Mouse (Mus musculus) E14TG2a.4 (cell line): Measurements from ENCODE around the gene St6galnac1.

Experiments
- H3K27me3 ChIP-seq: 2 replicates; pipeline ENCODE4 v1.6.1; 2014; ENCODE audit warnings: low read length, control low read depth; ENCODE audit not compliant: insufficient read depth
- H3K36me3 ChIP-seq: 2 replicates; pipeline ENCODE4 v1.6.1; 2014; ENCODE audit warnings: low read length, control low read depth; ENCODE audit not compliant: insufficient read depth
- H3K4me1 ChIP-seq: replicated peaks from 2 replicates; pipeline ENCODE4 v1.6.1; 2014; ENCODE audit warnings: low read depth, low read length, control low read depth
- H3K4me3 ChIP-seq: replicated peaks from 2 replicates; pipeline ENCODE4 v1.5.1; 2014; ENCODE audit warnings: mild to moderate bottlenecking, low read length
- H3K9me3 ChIP-seq: 2 replicates; pipeline ENCODE4 v1.6.1; 2014; ENCODE audit warnings: low read length, control low read depth
- CTCF ChIP-seq: conservative IDR thresholded peaks from 2 replicates; pipeline ENCODE4 v1.5.1; 2014; ENCODE audit warnings: low read length
- NANOG ChIP-seq: IDR thresholded peaks from 2 replicates; pipeline ENCODE4 v1.6.1; 2014; ENCODE audit warnings: borderline replicate concordance, low read length, mixed read lengths
- POU5F1 ChIP-seq: IDR thresholded peaks from 2 replicates; pipeline ENCODE4 v1.6.1; 2014; ENCODE audit warnings: low read length, borderline replicate concordance

Gene St6galnac1

DNA sequence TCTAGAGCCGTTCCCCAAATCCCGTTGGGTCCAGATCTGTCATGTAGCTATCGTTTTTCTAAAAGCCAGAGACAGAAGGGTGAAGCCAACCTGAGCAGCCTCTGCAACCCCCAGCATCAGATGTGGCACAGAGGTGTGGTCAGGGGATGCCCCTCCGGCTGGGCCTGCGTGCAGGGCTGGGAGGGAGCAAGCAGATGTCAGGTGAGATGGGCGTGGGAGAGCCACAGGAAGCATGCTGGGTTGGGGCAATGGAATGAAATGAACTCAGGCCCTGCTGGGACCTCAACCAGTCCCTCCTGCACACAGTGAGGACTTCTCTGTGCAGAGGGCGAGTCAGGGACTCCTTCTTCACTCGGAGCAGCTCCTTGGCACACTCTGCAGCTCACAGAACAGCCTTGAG, 34.2 kb upstream of the St6galnac1 start:
- TF ChIP-seq POU5F1: no peak
- TF ChIP-seq NANOG: no peak
- TF ChIP-seq CTCF: no peak
- Histone ChIP-seq H3K4me3 (no peak overlapping the region), H3K9me3 (no peaks in the 10 kb centered on the region), H3K36me3 (no peaks in the 10 kb centered on the region), H3K4me1 (peaks cover 67% of the 10 kb centered on the region), H3K27me3 (peaks cover 16% of the 10 kb centered on the region)

DNA sequence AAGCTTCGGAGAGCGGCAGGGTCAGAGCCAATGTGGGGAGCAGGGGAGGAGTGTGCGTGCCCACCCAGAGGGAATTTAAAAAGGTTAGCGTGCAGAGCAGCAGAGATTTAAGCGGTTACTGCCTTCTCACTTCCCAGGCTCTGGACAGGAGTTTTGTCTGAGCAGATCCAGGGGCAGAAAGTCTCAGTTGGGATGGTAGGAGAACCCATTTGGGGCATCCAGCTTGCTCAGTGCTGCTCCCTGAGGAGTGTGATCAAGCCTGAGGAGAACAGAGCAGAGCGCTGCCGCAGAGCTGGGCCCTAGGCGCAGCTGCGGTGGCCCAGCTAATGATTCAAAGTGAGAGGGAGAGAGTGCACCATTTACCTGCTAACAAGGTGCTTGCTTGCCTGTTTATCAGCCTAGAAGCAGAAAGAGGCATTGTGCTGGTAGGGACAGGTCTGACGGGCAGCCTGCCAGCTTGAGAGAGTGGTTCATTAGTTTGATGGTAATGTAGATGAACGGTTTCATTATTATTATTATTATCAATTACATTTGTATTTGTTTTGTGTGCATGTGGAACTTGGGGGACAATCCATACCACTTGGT, 33.6 kb upstream of the St6galnac1 start:
- Histone ChIP-seq H3K36me3 (no peaks in the 10 kb centered on the region), H3K27me3 (peaks cover 16% of the 10 kb centered on the region), H3K9me3 (no peaks in the 10 kb centered on the region), H3K4me1 (peaks cover 64% of the 10 kb centered on the region), H3K4me3 (peak overlapping the region; percentile 23; the same call in 1 of the 2 replicates)
- no peak for TF ChIP-seq CTCF
- no peak for TF ChIP-seq NANOG
- no peak for TF ChIP-seq POU5F1

DNA sequence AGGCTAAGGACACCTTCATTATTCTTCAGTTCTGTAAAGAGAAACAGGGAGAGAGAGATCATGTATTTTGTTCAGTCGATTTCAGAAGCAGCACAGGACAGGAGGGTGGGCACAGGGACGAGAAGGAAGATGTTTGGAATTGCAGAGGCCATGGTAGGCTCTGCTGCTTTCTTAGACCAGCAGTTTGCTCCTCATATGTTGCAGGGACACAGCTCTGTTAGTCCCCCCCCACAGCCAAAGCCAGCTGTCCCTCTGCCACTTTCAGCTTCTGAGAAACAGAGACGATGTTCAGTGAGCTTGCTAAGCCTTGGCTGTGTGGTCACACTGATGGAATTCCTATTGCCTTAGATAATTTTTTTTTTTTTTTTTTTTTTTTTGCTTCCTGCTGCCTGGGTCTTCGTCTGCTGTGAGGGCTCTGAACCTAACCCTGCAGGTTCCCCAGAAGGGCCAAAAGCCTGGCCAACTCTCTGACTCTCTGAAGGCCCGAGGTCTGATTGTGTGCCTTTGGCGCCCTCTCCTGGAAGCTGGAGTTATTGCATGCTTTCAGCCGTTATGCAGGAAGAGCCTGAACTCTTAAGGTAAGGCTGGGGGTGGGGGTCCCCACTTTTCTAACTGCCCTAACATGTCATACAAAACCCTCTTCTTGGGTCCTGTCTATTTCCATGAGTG, 32.8 kb upstream of the St6galnac1 start:
- Histone ChIP-seq H3K4me1 (peaks cover 56% of the 10 kb centered on the region), H3K9me3 (no peaks in the 10 kb centered on the region), H3K4me3 (peak overlapping the region; percentile 23; the same call in 1 of the 2 replicates), H3K27me3 (peaks cover 12% of the 10 kb centered on the region), H3K36me3 (no peaks in the 10 kb centered on the region)
- no peak for TF ChIP-seq NANOG
- TF ChIP-seq CTCF: peak; percentile 81

DNA sequence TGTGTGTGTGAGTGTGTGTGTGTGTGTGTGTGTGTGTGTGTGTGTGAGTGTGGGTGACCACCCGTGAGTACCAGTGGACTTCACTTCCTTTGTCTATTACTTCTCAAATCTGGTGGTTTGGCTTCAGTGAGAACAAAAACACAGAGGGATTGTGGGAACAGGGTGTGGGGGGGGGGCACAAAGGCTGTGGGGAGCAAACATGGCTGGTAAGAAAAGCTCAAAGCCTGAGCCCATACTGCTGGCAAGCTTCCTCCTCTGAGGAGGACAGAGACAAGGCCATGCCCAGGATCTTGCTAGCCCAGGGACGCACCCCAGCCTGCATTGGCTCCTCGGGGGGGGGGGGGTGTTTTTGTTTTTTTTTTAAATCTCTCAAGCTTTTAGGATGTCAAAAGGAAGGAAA, 32.2 kb upstream of the St6galnac1 start:
- TF ChIP-seq CTCF (no peak), POU5F1 (no peak), NANOG (no peak)
- Histone ChIP-seq H3K4me3 (no peak overlapping the region), H3K9me3 (no peaks in the 10 kb centered on the region), H3K27me3 (peaks cover 12% of the 10 kb centered on the region), H3K4me1 (peaks cover 53% of the 10 kb centered on the region), H3K36me3 (no peaks in the 10 kb centered on the region)

DNA sequence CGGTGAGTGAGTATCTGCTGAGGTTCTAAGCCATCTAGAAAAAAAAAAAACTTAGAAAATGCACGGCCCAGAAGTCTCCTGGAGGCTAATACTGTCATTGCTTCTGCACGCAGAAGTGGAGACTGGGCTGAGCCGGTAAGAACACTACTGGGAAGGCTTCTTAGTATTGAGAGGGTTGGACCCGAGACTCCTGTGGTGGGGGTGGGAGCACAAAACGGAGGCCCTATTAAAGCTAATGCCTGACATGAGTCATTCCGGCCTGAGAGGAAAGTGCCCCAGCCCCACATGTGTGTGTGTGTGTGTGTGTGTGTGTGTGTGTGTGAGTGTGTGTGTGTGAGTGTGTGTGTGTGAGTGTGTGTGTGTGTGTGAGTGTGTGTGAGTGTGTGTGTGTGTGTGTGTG, 31.8 kb upstream of the St6galnac1 start:
- H3K4me1 ChIP-seq: peaks cover 53% of the 10 kb centered on the region
- no peak for TF ChIP-seq POU5F1
- no peak for TF ChIP-seq CTCF
- no peak for TF ChIP-seq NANOG
- H3K36me3 ChIP-seq: no peaks in the 10 kb centered on the region
- H3K4me3 ChIP-seq: no peak overlapping the region
- peaks cover 12% of the 10 kb centered on the region for H3K27me3 ChIP-seq
- no peaks in the 10 kb centered on the region for H3K9me3 ChIP-seq

DNA sequence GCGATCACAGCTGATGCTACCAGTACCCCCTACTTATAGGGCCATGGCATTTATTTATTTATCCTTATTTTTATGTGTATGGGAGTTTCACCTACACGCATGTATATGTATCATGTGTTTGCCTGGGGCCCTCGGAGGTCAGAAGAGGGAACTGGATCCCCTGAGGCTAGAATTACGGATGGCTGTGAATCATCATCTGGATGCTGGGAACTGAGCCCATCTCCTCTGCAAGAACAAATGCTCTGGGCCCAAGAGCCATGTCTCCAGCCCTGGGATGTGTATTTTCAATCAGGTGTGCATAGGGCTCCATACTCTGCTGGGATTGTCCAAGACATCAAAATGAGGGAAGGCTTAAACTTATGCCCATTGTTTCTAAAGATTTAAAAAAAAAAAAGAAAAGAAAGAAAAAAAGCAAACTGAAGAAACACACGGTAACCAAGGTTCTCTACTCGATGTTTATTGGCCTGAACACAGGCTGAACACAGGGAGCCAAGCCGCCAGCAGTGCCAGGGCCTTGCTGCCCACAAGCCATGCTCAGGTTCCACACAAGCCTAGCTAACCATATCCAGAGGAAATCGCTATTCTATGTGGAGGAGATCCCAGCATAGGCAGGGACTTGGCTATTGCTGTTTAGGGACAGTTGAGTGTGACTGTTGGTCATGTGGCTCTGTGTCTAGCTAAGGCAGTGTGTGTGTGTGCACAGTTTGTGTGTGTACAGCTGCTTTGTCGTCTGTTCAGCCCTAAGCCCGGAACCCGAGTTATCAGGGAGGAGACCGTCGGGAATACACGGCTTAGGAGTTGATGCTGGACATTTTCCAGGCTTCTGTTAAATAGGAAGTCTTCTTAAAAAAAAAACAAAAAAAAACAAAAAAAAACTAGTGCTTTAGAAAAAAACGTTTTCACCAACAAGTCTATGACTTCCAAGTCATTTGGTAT, 31.1 kb upstream of the St6galnac1 start:
- peaks cover 47% of the 10 kb centered on the region for H3K4me1 ChIP-seq
- H3K36me3 ChIP-seq: no peaks in the 10 kb centered on the region
- TF ChIP-seq POU5F1 (no peak), NANOG (no peak), CTCF (no peak)
- H3K4me3 ChIP-seq: no peak overlapping the region
- H3K9me3 ChIP-seq: no peaks in the 10 kb centered on the region
- H3K27me3 ChIP-seq: peaks cover 12% of the 10 kb centered on the region

DNA sequence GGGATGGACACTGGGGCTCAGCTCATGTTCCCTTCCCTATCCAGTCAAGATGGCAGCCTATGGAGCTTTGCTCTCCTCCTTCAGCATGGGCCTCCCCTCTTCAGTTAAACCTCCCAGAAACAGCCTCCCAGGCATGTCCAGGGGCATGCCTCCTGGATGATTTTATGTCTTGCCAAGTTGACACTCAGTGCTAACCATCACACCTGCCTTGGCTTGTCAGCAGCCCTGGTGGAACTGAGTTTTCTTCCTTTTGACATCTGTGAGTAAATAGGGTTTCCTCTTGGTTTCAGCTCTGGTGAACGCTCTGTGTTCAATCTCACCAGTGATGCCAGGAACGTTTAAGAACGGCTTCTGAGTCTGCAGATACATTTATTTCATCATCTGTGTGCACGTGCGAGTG, 27.4 kb upstream of the St6galnac1 start:
- Histone ChIP-seq H3K36me3 (no peaks in the 10 kb centered on the region), H3K27me3 (no peaks in the 10 kb centered on the region), H3K4me3 (no peak overlapping the region), H3K4me1 (peaks cover 20% of the 10 kb centered on the region; the same call in 1 of the 2 replicates), H3K9me3 (no peaks in the 10 kb centered on the region)
- no peak for TF ChIP-seq POU5F1
- TF ChIP-seq NANOG: no peak
- no peak for TF ChIP-seq CTCF

DNA sequence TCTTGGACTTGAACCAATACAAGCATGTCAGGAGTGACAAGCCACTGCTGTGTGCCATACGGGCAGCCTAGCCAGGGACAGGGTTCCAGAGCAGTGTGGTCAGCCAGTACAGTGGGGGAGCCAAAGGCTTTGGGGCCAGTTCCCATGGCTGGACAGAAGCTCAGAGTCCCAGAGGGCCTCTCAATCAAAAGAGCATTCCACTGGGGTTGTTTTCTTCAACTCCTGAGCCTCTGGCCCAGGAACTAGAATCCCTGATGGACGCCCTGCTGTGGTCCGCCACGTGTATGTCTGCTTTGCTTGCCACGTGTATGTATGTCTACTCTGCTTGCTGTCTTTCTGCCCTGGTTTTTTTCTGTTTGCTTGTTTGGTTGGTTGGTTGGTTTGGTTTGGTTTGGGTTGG, 25.8 kb upstream of the St6galnac1 start:
- Histone ChIP-seq H3K4me1 (peaks cover 26% of the 10 kb centered on the region; the same call in 1 of the 2 replicates), H3K4me3 (no peak overlapping the region), H3K9me3 (no peaks in the 10 kb centered on the region), H3K27me3 (no peaks in the 10 kb centered on the region), H3K36me3 (no peaks in the 10 kb centered on the region)
- no peak for TF ChIP-seq POU5F1
- TF ChIP-seq CTCF: no peak
- TF ChIP-seq NANOG: no peak
